Mouse (Mus musculus) limb, embryonic 11.5 days (tissue): ENCODE results near the gene Ncan. TPM values are rescaled to one million over a fixed set of nuclear protein-coding genes. Genes with fewer than 3 reads are reported as not detected.

Source experiments
- ATAC-seq: fragments of 200-750 bp; cut with Nextera tagmentation; 2 replicates; pipeline ENCODE4 v1.8.0; 2017; ENCODE audit warnings: low read depth; ENCODE audit not compliant: insufficient number of reproducible peaks, low FRiP score, low TSS enrichment
- DNase-seq: peaks from one replicate; pipeline ENCODE4 v3.0.0-alpha.2; 2015; ENCODE audit warnings: low spot score
- H3K27ac ChIP-seq: fragments of 300-500 bp; sonication (generic); replicated peaks from 2 replicates; pipeline ENCODE4 v1.5.1; 2014; ENCODE audit warnings: low read depth, mild to moderate bottlenecking, low read length
- H3K27me3 ChIP-seq: fragments of 300-500 bp; sonication (generic); 2 replicates; pipeline ENCODE4 v1.6.1; 2014; ENCODE audit warnings: mild to moderate bottlenecking, low read length, mixed read lengths; ENCODE audit not compliant: control insufficient read depth, insufficient read depth
- H3K36me3 ChIP-seq: fragments of 300-500 bp; sonication (generic); 2 replicates; pipeline ENCODE4 v1.6.1; 2014; ENCODE audit warnings: mild to moderate bottlenecking, low read length, moderate library complexity, mixed read lengths; ENCODE audit not compliant: control insufficient read depth, insufficient read depth
- H3K4me1 ChIP-seq: fragments of 300-500 bp; sonication (generic); 2 replicates; pipeline ENCODE4 v1.6.1; 2014; ENCODE audit warnings: low read length, mixed read lengths; ENCODE audit not compliant: control insufficient read depth, insufficient read depth
- H3K4me2 ChIP-seq: fragments of 300-500 bp; sonication (generic); 2 replicates; pipeline ENCODE4 v1.6.1; 2014; ENCODE audit warnings: low read depth, mild to moderate bottlenecking, moderate library complexity; ENCODE audit not compliant: severe bottlenecking
- H3K4me3 ChIP-seq: fragments of 300-500 bp; sonication (generic); 2 replicates; pipeline ENCODE4 v1.5.1; 2014; ENCODE audit warnings: low read depth, low read length
- H3K9ac ChIP-seq: fragments of 300-500 bp; sonication (generic); 2 replicates; pipeline ENCODE4 v1.6.1; 2014; ENCODE audit warnings: mild to moderate bottlenecking, low read length
- H3K9me3 ChIP-seq: fragments of 300-500 bp; sonication (generic); 2 replicates; pipeline ENCODE4 v1.6.1; 2016; ENCODE audit warnings: low read length; ENCODE audit not compliant: control insufficient read depth
- WGBS: fragments of 180-500 bp; shearing (Covaris S2); extraction: QIAGEN DNeasy Blood & Tissue Kit; methylation state at CpG from one replicate; pipeline ENCODE4 v1.1.7; 2014; 5-methylcytosine and 5-hydroxymethylcytosine counted together
- polyA plus RNA-seq: library from polyadenylated mRNA; unstranded; fragments of >200 nt; fragmentation: Nextera tagmentation; extraction: Ambion mirVana; gene quantifications from 2 replicates; pipeline ENCODE4 v1.2.1, GENCODE M21; 2014

Ncan gene
- polyA plus RNA-seq, 1 experiment from 2014 or later: 0.60 TPM

- H3K4me1 ChIP-seq: peaks cover 10% of the 10 kb centered on the region
- peaks cover 8% of the 10 kb centered on the region; the same call in 1 of the 2 replicates for H3K36me3 ChIP-seq
- H3K27me3 ChIP-seq: no peaks in the 10 kb centered on the region
- ATAC-seq: no peak
- H3K27ac ChIP-seq: no peak overlapping the region
- no peak overlapping the region for H3K9ac ChIP-seq
- H3K4me2 ChIP-seq: no peak overlapping the region
- no peak for DNase-seq
- H3K4me3 ChIP-seq: no peak overlapping the region
- no peaks in the 10 kb centered on the region for H3K9me3 ChIP-seq
- 95% methylated on average over 9 of the region's 9 CpGs for WGBS
Observed at GRCm38 (mm10) chr8:70134931-70135330, 14.3 kb upstream of the Ncan start.

DNA sequence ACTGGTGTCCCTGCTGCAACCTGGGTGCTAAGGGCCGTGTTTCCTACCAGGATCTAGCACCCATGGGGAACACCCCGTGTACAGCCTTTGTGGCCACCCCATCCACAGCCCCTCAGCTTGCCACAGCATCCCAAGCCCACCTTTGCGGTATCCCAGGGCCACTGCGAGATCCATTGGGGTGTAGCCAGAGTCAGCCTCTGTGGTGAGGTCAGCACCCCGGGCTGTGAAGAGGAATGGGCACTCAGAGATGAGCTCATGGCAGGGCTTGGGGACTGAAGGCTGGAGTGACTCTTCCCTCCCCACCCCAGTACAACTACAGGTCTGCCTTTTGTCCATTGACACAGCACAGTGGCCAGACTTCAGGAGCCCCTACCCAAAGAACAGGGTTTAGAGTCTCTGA is 13.4 kb upstream of the Ncan start:
- whole genome bisulfite sequencing: 96% methylated on average over 5 of the region's 5 CpGs
- H3K36me3 ChIP-seq: peaks cover 8% of the 10 kb centered on the region; the same call in 1 of the 2 replicates

GRCm38 (mm10) chr8:70131166-70131883 is 10.7 kb upstream of the Ncan start, which contains the start of gene Nr2c2ap:
Nr2c2ap (plus strand) TSS chr8:70131333.
- H3K9ac ChIP-seq: peak within 1 kb of the TSS; percentile 65
- H3K27ac ChIP-seq: no peak within 1 kb of the TSS

More for the DNA sequence above, 13.4 kb upstream of the Ncan start:
- H3K27ac ChIP-seq: no peak overlapping the region
- no peak overlapping the region for H3K9ac ChIP-seq
- peaks cover 10% of the 10 kb centered on the region; the same call in 1 of the 2 replicates for H3K4me1 ChIP-seq
- DNase-seq: no peak
- no peaks in the 10 kb centered on the region for H3K27me3 ChIP-seq
- no peak overlapping the region for H3K4me2 ChIP-seq
- H3K9me3 ChIP-seq: no peaks in the 10 kb centered on the region
- no peak overlapping the region for H3K4me3 ChIP-seq
- ATAC-seq: no peak

DNA sequence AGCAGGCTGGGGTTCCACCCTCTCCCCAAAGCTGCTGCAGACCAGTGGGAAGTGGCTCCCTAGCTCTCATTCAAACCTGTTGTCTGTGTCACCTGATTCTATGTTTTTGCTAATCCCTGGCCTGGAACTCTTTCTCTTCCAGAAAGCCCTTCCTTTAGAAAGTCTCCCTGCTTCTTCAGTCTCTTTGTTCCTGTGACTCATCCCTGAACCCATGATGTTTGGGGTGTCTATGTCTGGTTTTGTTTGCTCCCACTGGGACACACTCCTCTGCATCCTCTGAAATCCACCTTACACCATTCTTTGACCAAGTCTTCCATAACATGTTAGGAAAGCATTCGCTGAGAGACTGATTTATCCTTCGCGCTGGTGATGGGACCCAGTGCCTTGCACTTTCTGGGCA is 9.4 kb upstream of the Ncan start:
- Histone ChIP-seq H3K4me3 (no peak overlapping the region), H3K9ac (no peak overlapping the region; the same call in 1 of the 2 replicates), H3K4me2 (no peak overlapping the region), H3K36me3 (peaks cover 8% of the 10 kb centered on the region; the same call in 1 of the 2 replicates), H3K27ac (no peak overlapping the region), H3K4me1 (0 out of 2 replicates have a peak, but pooled peaks cover 3% of the 10 kb centered on the region), H3K27me3 (no peaks in the 10 kb centered on the region), H3K9me3 (no peaks in the 10 kb centered on the region)
- WGBS: 87% methylated on average over 3 of the region's 3 CpGs
- ATAC-seq (no peak), DNase-seq (no peak)

More at GRCm38 (mm10) chr8:70131166-70131883, 10.7 kb upstream of the Ncan start, which contains the start of gene Nr2c2ap:
- WGBS: 1% methylated on average over 37 of the region's 37 CpGs
- Histone ChIP-seq H3K4me3 (peak within 1 kb of the TSS; percentile 59), H3K4me1 (0 out of 2 replicates have a peak, but pooled peaks cover 3% of the 10 kb centered on the region), H3K36me3 (peaks cover 8% of the 10 kb centered on the region; the same call in 1 of the 2 replicates), H3K27me3 (no peaks in the 10 kb centered on the region), H3K4me2 (peak within 1 kb of the TSS; percentile 68), H3K9me3 (no peaks in the 10 kb centered on the region)
- DNase-seq: peak; percentile 83
- ATAC-seq: peak; percentile 74

DNA sequence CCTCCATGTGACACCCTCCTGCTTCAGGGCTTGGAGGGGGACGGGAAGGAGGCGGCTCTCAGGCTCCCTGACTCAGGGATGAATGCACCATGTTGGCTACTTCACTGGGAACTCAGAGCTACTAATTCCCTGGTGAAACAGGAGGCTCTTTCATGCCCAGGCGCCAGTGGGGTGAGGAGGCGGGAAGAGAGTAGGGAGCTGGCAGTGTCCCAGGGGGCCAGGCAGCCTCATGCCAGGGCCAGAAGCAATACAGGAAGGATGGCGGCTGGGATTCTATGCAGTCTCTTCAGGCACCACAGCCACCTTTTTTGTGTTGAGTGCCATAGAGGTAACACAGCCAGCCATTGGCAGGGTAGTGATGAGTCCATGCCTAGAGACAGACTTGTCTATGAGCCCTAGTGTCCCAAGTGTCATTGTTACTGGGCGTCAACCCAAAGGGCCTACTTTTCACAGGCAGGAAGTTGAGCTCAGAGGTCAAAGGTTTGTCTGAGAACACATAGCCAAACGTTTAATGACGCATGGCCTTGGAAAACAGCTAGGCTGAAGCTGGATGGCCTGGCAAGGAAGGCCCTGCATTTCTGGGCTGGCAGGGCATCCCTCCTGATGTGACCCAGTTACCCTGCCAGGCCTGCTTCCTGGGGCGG is 8.8 kb upstream of the Ncan start:
- H3K4me1 ChIP-seq: 0 out of 2 replicates have a peak, but pooled peaks cover 3% of the 10 kb centered on the region
- no peaks in the 10 kb centered on the region for H3K27me3 ChIP-seq
- no peaks in the 10 kb centered on the region for H3K9me3 ChIP-seq
- no peak for DNase-seq
- H3K4me2 ChIP-seq: no peak overlapping the region
- ATAC-seq: no peak
- 78% methylated on average over 9 of the region's 9 CpGs for WGBS
- H3K9ac ChIP-seq: no peak overlapping the region; the same call in 1 of the 2 replicates
- H3K36me3 ChIP-seq: peaks cover 8% of the 10 kb centered on the region; the same call in 1 of the 2 replicates
- H3K4me3 ChIP-seq: no peak overlapping the region
- no peak overlapping the region for H3K27ac ChIP-seq

GRCm38 (mm10) chr8:70128435-70128834 is 7.8 kb upstream of the Ncan start:
- Histone ChIP-seq H3K36me3 (peaks cover 2% of the 10 kb centered on the region; the same call in 1 of the 2 replicates), H3K27ac (no peak overlapping the region), H3K27me3 (no peaks in the 10 kb centered on the region), H3K9me3 (no peaks in the 10 kb centered on the region), H3K4me2 (no peak overlapping the region), H3K4me3 (no peak overlapping the region), H3K4me1 (0 out of 2 replicates have a peak, but pooled peaks cover 3% of the 10 kb centered on the region), H3K9ac (no peak overlapping the region)
- WGBS: 78% methylated on average over 3 of the region's 3 CpGs
- ATAC-seq (no peak), DNase-seq (no peak)

DNA sequence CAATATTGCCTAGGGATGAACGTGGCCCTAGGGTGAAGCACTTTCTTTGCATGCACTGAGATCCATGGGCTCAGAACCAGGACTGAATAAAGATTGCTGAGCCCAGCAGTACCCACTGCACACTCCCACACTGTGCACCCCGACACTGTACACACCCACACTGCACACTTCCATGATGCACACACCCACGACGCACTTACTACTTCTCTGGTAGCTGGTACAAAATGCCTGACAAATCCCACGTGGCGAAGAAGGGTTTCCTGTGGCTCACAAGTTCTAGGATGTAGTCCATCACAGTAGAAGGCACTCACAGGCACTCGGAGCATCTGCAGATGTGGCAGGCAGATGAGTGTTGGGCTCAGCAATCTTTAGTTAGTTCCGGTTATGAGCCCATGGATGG is 4.3 kb upstream of the Ncan start:
- ATAC-seq (no peak), DNase-seq (no peak)
- Histone ChIP-seq H3K9me3 (no peaks in the 10 kb centered on the region), H3K4me1 (no peaks in the 10 kb centered on the region), H3K27ac (no peak overlapping the region), H3K4me2 (no peak overlapping the region), H3K9ac (no peak overlapping the region), H3K36me3 (no peaks in the 10 kb centered on the region), H3K4me3 (no peak overlapping the region), H3K27me3 (peaks cover 4% of the 10 kb centered on the region)
- 63% methylated on average over 8 of the region's 8 CpGs for WGBS

DNA sequence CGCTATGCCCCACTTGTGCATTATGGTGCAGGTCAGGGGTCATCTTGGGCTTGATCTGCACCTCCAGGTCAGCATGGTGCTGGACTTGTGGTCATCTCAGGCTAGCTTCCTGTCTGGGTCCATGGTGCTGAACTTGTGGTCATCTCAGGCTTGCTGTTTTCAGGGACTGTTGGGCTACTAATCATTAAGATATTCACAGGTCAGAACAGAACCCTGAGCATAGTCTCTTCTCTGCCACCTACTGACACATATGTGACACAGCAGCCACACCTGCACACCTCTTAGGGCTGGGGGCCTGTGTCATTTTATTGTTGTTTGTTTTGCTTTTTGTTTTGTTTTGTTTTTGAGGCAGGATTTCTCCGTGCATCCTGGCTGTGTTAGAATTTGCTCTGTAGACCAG is 2.2 kb upstream of the Ncan start:
- Histone ChIP-seq H3K9ac (no peak overlapping the region), H3K9me3 (no peaks in the 10 kb centered on the region), H3K27ac (no peak overlapping the region), H3K4me2 (no peak overlapping the region), H3K4me3 (no peak overlapping the region), H3K36me3 (no peaks in the 10 kb centered on the region), H3K27me3 (peaks cover 23% of the 10 kb centered on the region), H3K4me1 (no peaks in the 10 kb centered on the region)
- whole genome bisulfite sequencing: 49% methylated on average over 2 of the region's 2 CpGs
- ATAC-seq (no peak), DNase-seq (no peak)
